Mouse (Mus musculus): ENCODE data around the gene Adarb2. TPM values are rescaled to one million over a fixed set of nuclear protein-coding genes. Genes with fewer than 3 reads are reported as not detected.

The Adarb2 gene
- polyA plus RNA-seq, 1 experiment from 2014 or later = 0.07 TPM

- Histone ChIP-seq H3K4me1 (replicated peaks) (no peaks in the 10 kb centered on the region; the same call in 1 of the 2 replicates), H3K36me3 (replicated peaks) (no peaks in the 10 kb centered on the region), H3K9me3 (replicated peaks) (no peaks in the 10 kb centered on the region), H3K27ac (replicated peaks) (no peak overlapping the region), H3K4me3 (replicated peaks) (no peak overlapping the region), H3K4me2 (no peak overlapping the region), H3K9ac (no peak overlapping the region), H3K27me3 (no peaks in the 10 kb centered on the region)
- 46% methylated on average over 3 of the region's 3 CpGs for WGBS (ENCODE audit: insufficient replicate concordance)
- ATAC-seq (ENCODE audit: insufficient read depth) = no peak
These were observed 255.2 kb downstream of the Adarb2 start for GRCm38 (mm10) chr13:8457831-8458230.

- no peaks in the 10 kb centered on the region for H3K36me3 ChIP-seq (replicated peaks)
- ATAC-seq (ENCODE audit: insufficient read depth) = no peak
These were observed 265.1 kb downstream of the Adarb2 start for GRCm38 (mm10) chr13:8467591-8468366.

GRCm38 (mm10) chr13:8476237-8476636 is 273.6 kb downstream of the Adarb2 start:
- Histone ChIP-seq H3K4me2 (no peak overlapping the region), H3K9me3 (replicated peaks) (no peaks in the 10 kb centered on the region), H3K36me3 (replicated peaks) (no peaks in the 10 kb centered on the region), H3K9ac (no peak overlapping the region), H3K4me3 (replicated peaks) (no peak overlapping the region), H3K27ac (replicated peaks) (no peak overlapping the region), H3K4me1 (replicated peaks) (no peaks in the 10 kb centered on the region), H3K27me3 (no peaks in the 10 kb centered on the region)
- ATAC-seq (ENCODE audit: insufficient read depth) = no peak
- WGBS (ENCODE audit: insufficient replicate concordance) = 50% methylated on average over 3 of the region's 3 CpGs

More at GRCm38 (mm10) chr13:8467591-8468366, 265.1 kb downstream of the Adarb2 start:
- no peak overlapping the region for H3K9ac ChIP-seq
- H3K9me3 ChIP-seq (replicated peaks) = no peaks in the 10 kb centered on the region
- no peak overlapping the region for H3K27ac ChIP-seq (replicated peaks)
- H3K4me1 ChIP-seq (replicated peaks) = no peaks in the 10 kb centered on the region
- H3K27me3 ChIP-seq = no peaks in the 10 kb centered on the region
- H3K4me3 ChIP-seq (replicated peaks) = no peak overlapping the region
- no peak overlapping the region for H3K4me2 ChIP-seq
- 56% methylated on average over 12 of the region's 12 CpGs for WGBS (ENCODE audit: insufficient replicate concordance)

GRCm38 (mm10) chr13:8478731-8479130 is 276.1 kb downstream of the Adarb2 start:
- WGBS (ENCODE audit: insufficient replicate concordance) = 73% methylated on average over 1 of the region's 1 CpGs
- Histone ChIP-seq H3K27ac (replicated peaks) (no peak overlapping the region), H3K9ac (no peak overlapping the region), H3K27me3 (no peaks in the 10 kb centered on the region), H3K9me3 (replicated peaks) (no peaks in the 10 kb centered on the region), H3K36me3 (replicated peaks) (no peaks in the 10 kb centered on the region), H3K4me2 (no peak overlapping the region), H3K4me3 (replicated peaks) (no peak overlapping the region), H3K4me1 (replicated peaks) (no peaks in the 10 kb centered on the region)
- ATAC-seq (ENCODE audit: insufficient read depth) = no peak

GRCm38 (mm10) chr13:8479970-8480369 is 277.3 kb downstream of the Adarb2 start:
- Histone ChIP-seq H3K27me3 (no peaks in the 10 kb centered on the region), H3K9ac (no peak overlapping the region), H3K36me3 (replicated peaks) (no peaks in the 10 kb centered on the region), H3K4me2 (no peak overlapping the region), H3K4me1 (replicated peaks) (no peaks in the 10 kb centered on the region), H3K9me3 (replicated peaks) (no peaks in the 10 kb centered on the region), H3K27ac (replicated peaks) (no peak overlapping the region), H3K4me3 (replicated peaks) (no peak overlapping the region)
- no peak for ATAC-seq (ENCODE audit: insufficient read depth)

- Histone ChIP-seq H3K36me3 (replicated peaks) (no peaks in the 10 kb centered on the region), H3K9me3 (replicated peaks) (no peaks in the 10 kb centered on the region), H3K4me3 (replicated peaks) (no peak overlapping the region), H3K4me2 (no peak overlapping the region), H3K27me3 (no peaks in the 10 kb centered on the region), H3K27ac (replicated peaks) (no peak overlapping the region), H3K9ac (no peak overlapping the region), H3K4me1 (replicated peaks) (no peaks in the 10 kb centered on the region)
- WGBS (ENCODE audit: insufficient replicate concordance) = 40% methylated on average over 3 of the region's 3 CpGs
- no peak for ATAC-seq (ENCODE audit: insufficient read depth)
These were observed 278.7 kb downstream of the Adarb2 start for GRCm38 (mm10) chr13:8481347-8481746.

- H3K4me2 ChIP-seq = no peak overlapping the region
- no peaks in the 10 kb centered on the region for H3K36me3 ChIP-seq (replicated peaks)
These were observed 282.1 kb downstream of the Adarb2 start for GRCm38 (mm10) chr13:8484592-8485272.

GRCm38 (mm10) chr13:8487756-8488434 is 285.2 kb downstream of the Adarb2 start:
- Histone ChIP-seq H3K4me3 (replicated peaks) (no peak overlapping the region), H3K9ac (no peak overlapping the region), H3K27ac (replicated peaks) (no peak overlapping the region), H3K4me2 (no peak overlapping the region), H3K9me3 (replicated peaks) (no peaks in the 10 kb centered on the region), H3K27me3 (no peaks in the 10 kb centered on the region), H3K4me1 (replicated peaks) (no peaks in the 10 kb centered on the region), H3K36me3 (replicated peaks) (no peaks in the 10 kb centered on the region)
- 56% methylated on average over 5 of the region's 5 CpGs for WGBS (ENCODE audit: insufficient replicate concordance)
- no peak for ATAC-seq (ENCODE audit: insufficient read depth)

More at GRCm38 (mm10) chr13:8484592-8485272, 282.1 kb downstream of the Adarb2 start:
- no peaks in the 10 kb centered on the region for H3K4me1 ChIP-seq (replicated peaks)
- WGBS (ENCODE audit: insufficient replicate concordance) = 33% methylated on average over 4 of the region's 4 CpGs
- no peaks in the 10 kb centered on the region for H3K9me3 ChIP-seq (replicated peaks)
- no peak overlapping the region for H3K4me3 ChIP-seq (replicated peaks)
- no peak overlapping the region for H3K9ac ChIP-seq
- no peaks in the 10 kb centered on the region for H3K27me3 ChIP-seq
- H3K27ac ChIP-seq (replicated peaks) = no peak overlapping the region
- ATAC-seq (ENCODE audit: insufficient read depth) = no peak

GRCm38 (mm10) chr13:8493363-8493762 is 290.7 kb downstream of the Adarb2 start:
- H3K4me3 ChIP-seq (replicated peaks) = no peak overlapping the region
- H3K27ac ChIP-seq (replicated peaks) = no peak overlapping the region
- no peaks in the 10 kb centered on the region for H3K4me1 ChIP-seq (replicated peaks)
- H3K36me3 ChIP-seq (replicated peaks) = no peaks in the 10 kb centered on the region
- no peak overlapping the region for H3K9ac ChIP-seq
- no peak for ATAC-seq (ENCODE audit: insufficient read depth)
- no peaks in the 10 kb centered on the region for H3K9me3 ChIP-seq (replicated peaks)
- H3K27me3 ChIP-seq = no peaks in the 10 kb centered on the region
- WGBS (ENCODE audit: insufficient replicate concordance) = 33% methylated on average over 5 of the region's 5 CpGs
- no peak overlapping the region for H3K4me2 ChIP-seq

- H3K27ac ChIP-seq (replicated peaks) = no peak overlapping the region
- no peaks in the 10 kb centered on the region for H3K36me3 ChIP-seq (replicated peaks)
- no peaks in the 10 kb centered on the region for H3K27me3 ChIP-seq
- no peak overlapping the region for H3K4me2 ChIP-seq
- no peak overlapping the region for H3K4me3 ChIP-seq (replicated peaks)
- no peak overlapping the region for H3K9ac ChIP-seq
- no peak for ATAC-seq (ENCODE audit: insufficient read depth)
- 74% methylated on average over 5 of the region's 5 CpGs for WGBS (ENCODE audit: insufficient replicate concordance)
- no peaks in the 10 kb centered on the region for H3K4me1 ChIP-seq (replicated peaks)
- H3K9me3 ChIP-seq (replicated peaks) = no peaks in the 10 kb centered on the region
These were observed 296.9 kb downstream of the Adarb2 start for GRCm38 (mm10) chr13:8499551-8499950.

- H3K36me3 ChIP-seq (replicated peaks) = no peaks in the 10 kb centered on the region
- no peak overlapping the region for H3K4me3 ChIP-seq (replicated peaks)
- no peak overlapping the region for H3K9ac ChIP-seq
- H3K27me3 ChIP-seq = no peaks in the 10 kb centered on the region
- no peaks in the 10 kb centered on the region for H3K9me3 ChIP-seq (replicated peaks)
- ATAC-seq (ENCODE audit: insufficient read depth) = no peak
- no peaks in the 10 kb centered on the region for H3K4me1 ChIP-seq (replicated peaks)
- 58% methylated on average over 7 of the region's 7 CpGs for WGBS (ENCODE audit: insufficient replicate concordance)
- H3K27ac ChIP-seq (replicated peaks) = no peak overlapping the region
- H3K4me2 ChIP-seq = no peak overlapping the region
These were observed 308.6 kb downstream of the Adarb2 start for GRCm38 (mm10) chr13:8511069-8511817.

All from liver, embryonic 15.5 days (tissue).